Mouse (Mus musculus): Measurements from ENCODE around the gene Olfr750.

Olfr750 gene

DNA sequence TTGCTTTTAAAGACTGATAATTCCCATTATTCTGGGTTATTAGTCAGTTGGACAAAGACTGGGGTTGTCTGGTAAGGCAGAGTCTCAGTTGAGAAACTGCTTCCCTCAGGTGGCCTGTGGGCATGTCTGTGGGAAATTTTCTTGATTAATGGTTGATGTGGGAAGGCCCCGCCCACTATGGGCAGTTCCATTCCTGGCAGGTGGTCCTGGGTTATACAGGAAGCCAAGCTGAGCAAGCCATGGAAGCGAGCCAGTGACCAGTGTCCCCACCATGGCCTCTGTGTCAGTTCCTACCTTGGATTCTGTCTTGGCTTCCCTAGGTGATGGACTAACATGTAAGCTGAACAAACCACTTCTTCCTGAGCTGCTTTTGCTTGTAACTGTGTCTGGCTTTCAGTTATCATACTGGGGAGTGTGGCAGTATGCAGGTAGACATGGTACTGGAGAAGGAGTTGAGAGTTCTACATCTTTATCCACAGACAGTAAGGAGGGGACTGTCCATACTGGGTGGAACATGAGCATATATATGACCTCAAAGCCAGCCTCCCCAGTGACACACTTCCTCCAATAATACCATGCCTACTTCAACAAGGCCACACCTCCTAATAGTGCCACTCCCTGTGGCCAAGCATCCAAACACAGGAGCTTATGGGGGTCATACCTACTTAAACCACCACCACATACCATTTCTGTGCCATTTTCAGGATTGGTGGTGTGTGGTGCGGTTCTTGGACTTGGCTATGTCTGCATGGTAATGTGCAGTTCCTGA lies 46.7 kb downstream of the Olfr750 start:
- DNase-seq (ENCODE audit: low spot score in 2 of 2): no peak

- DNase-seq (ENCODE audit: low spot score in 2 of 2): no peak
Measured at GRCm38 (mm10) chr14:51026391-51027133, 47.7 kb downstream of the Olfr750 start.

DNA sequence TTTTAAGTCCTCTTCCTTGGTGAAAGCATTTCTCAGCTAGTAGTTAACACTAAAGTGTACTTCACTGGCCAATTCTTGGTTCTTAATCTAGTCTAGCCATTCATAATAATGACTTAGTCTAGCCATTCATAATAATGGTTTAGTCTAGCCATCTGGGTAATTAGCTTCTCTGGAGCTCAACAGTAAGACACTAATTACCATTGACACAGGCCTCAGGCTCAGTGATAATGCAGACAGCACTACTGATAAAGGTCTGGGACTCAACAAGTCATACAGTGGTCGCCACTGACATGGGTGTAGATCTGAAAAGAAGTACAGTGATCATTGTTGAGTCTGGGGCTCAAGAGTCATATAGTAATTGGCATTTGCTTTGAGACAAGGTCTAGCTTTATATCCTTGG lies 49.4 kb downstream of the Olfr750 start:
- no peak for DNase-seq (ENCODE audit: low spot score in 2 of 2)

- DNase-seq (ENCODE audit: low spot score in 2 of 2): no peak
Measured at GRCm38 (mm10) chr14:51023457-51023856, 50.8 kb downstream of the Olfr750 start.

DNA sequence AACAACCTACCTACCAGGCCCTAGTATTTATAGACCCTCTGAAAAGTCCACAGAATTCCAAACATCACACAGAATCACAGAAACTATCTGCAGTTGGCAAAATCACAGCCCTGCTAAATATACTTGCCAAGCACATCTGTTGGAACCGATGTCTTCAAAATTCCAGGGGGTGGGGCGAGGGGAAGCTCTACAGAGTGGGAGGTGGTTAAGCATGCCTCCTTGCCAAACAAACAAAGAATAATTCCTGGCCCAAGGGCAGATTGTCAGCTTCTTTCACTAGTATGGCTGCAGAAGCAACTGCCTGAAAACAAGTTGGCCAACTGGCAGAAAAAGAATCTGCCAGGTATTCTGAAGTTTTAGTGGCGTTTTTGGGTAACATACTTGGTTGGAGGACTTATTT lies 57.0 kb downstream of the Olfr750 start:
- DNase-seq (ENCODE audit: low spot score in 2 of 2): no peak
